Mouse (Mus musculus) cerebellum, adult 2 months (tissue): ENCODE results near the gene H2al1f. TPM values are rescaled to one million over a fixed set of nuclear protein-coding genes. Genes with fewer than 3 reads are reported as not detected.

ENCODE experiments used
- DNase-seq, 2 experiments: peaks; one replicate each; pipeline ENCODE4 v3.0.0; 2021
- H3K27ac ChIP-seq: fragments of 200-500 bp; 2 replicates; pipeline ENCODE4 v1.5.1; 2012; ENCODE audit warnings: low read length, control low read depth, inconsistent platforms; ENCODE audit not compliant: insufficient read depth
- H3K27me3 ChIP-seq: fragments of 200-500 bp; 2 replicates; pipeline ENCODE4 v1.6.1; 2012; ENCODE audit warnings: inconsistent platforms, mild to moderate bottlenecking, low read length, moderate library complexity; ENCODE audit not compliant: control insufficient read depth, insufficient read depth
- H3K4me1 ChIP-seq: fragments of 200-500 bp; 2 replicates; pipeline ENCODE4 v1.6.1; 2011; ENCODE audit warnings: low read length; ENCODE audit not compliant: control insufficient read depth, insufficient read depth
- H3K4me3 ChIP-seq: fragments of 200-500 bp; replicated peaks from 2 replicates; pipeline ENCODE3; 2011; ENCODE audit warnings: mild to moderate bottlenecking, low read depth, low read length, control low read depth; ENCODE audit not compliant: insufficient read depth
- CTCF ChIP-seq: fragments of 200-500 bp; IDR thresholded peaks from 2 replicates; pipeline ENCODE4 v1.5.1; 2011; ENCODE audit warnings: low read depth, mild to moderate bottlenecking, control low read depth, low read length, moderate library complexity, borderline replicate concordance; ENCODE audit not compliant: insufficient read depth
- POLR2A ChIP-seq: fragments of 200-500 bp; IDR thresholded peaks from 2 replicates; pipeline ENCODE4 v1.6.1; 2011; ENCODE audit warnings: low read length, control low read depth, borderline replicate concordance; ENCODE audit not compliant: insufficient read depth
- whole genome bisulfite sequencing: fragments of 180-500 bp; shearing (Covaris S2); methylation state at CpG from one replicate; pipeline ENCODE4 v1.1.7; 2018; 5-methylcytosine and 5-hydroxymethylcytosine counted together
- polyA plus RNA-seq: library from polyadenylated mRNA; depleted of rRNA; stranded (reverse); fragments of >200 nt; gene quantifications from 2 replicates; pipeline ENCODE4 v1.2.3, GENCODE M21; 2012; rRNA removed

Gene H2al1f
- polyA plus RNA-seq, 1 experiment: not detected

DNA sequence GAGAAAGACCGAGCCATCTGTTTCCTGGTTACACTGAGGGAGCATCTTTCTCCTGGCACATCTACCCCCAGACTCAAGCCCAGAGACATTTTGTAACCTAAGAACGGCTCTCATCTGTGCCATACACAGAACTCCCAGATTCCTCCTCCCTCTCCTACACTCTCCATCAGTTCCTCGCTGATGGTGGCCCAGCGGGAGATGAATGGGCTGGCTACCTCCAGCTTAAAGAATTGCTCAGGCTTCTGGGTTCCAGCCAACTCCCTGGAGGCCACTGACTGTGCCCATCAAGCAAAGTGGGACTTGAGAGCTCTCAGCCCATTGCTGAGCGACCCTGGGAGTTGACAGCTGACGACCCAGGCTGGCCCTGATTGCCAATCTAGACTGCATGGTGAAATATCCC lies 48.9 kb downstream of the H2al1f start:
- peak; percentile 49 to 66 for DNase-seq
- Histone ChIP-seq H3K4me3 (no peak overlapping the region), H3K4me1 (no peaks in the 10 kb centered on the region; the same call in 1 of the 2 replicates), H3K27me3 (no peaks in the 10 kb centered on the region), H3K27ac (no peak overlapping the region)
- no peak for TF ChIP-seq POLR2A
- TF ChIP-seq CTCF: no peak
- 5% methylated on average over 6 of the region's 6 CpGs for WGBS

Other genes starting within 250 kb of the H2al1f start
- not detected in 2 replicates for gene H2al1a, start 15.9 kb upstream of the H2al1f start, polyA plus RNA-seq
- not detected in 2 replicates for gene H2al1b, start 12.7 kb upstream of the H2al1f start, polyA plus RNA-seq
- not detected in 2 replicates for gene H2al1c, start 9.5 kb upstream of the H2al1f start, polyA plus RNA-seq
- gene H2al1d, start 6.3 kb upstream of the H2al1f start, polyA plus RNA-seq: not detected in 2 replicates
- gene H2al1e, start 3.2 kb upstream of the H2al1f start, polyA plus RNA-seq: not detected in 2 replicates
- gene H2al1g, start 3.1 kb downstream of the H2al1f start, polyA plus RNA-seq: not detected in 2 replicates
- gene H2al1h, start 6.3 kb downstream of the H2al1f start, polyA plus RNA-seq: not detected in 2 replicates
- not detected in 2 replicates for gene H2al1i, start 9.5 kb downstream of the H2al1f start, polyA plus RNA-seq
- not detected in 2 replicates for gene H2al1j, start 12.7 kb downstream of the H2al1f start, polyA plus RNA-seq